Comparison of ENCODE assay signal across 18 mouse cellular contexts in the genomic region with DNA sequence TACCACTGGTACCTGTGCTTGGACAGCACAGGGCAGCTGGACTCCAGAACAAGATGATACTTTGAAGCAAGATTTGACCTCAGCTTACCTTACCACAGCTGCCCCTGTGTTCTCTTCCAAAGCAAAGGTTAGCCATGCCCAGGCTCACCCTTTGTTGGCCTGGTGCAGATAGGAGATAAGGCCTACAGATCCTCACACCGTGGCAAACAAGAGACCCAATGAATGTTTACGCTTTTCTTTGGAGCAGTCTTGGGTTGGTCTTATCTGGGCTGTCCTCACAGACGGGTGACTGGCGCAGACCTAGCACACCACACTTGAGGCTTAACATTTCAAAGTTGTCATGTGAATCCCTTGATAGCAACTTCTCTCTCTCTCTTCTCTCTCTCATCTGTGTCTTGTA. TPM values are rescaled to one million over a fixed set of nuclear protein-coding genes. Genes with fewer than 3 reads are reported as not detected.
DNase-seq lines count a peak whose midpoint lies in the region; ATAC-seq lines count a peak whose summit lies in the region.
"Had no signal": no experiment of that assay in that cellular context is flagged by ENCODE, and none has a peak within 500 bp of the region (broad histone marks: within the 10 kb centered on the region; RNA-seq: fewer than 3 reads in every experiment).

No protein-coding gene starts in this region.

- no peak overlapping the region; the same call in 1 of the 2 replicates for H3K4me2 ChIP-seq in heart, embryonic 12.5 days
- no peak overlapping the region for H3K4me2 ChIP-seq in liver, embryonic 13.5 days
- no peak overlapping the region for H3K4me2 ChIP-seq in stomach, embryonic 14.5 days (replicated peaks; ENCODE audit: low read depth, low read length)
- H3K4me2 ChIP-seq: limb, embryonic 15.5 days; midbrain, embryonic 13.5 days; neural tube, embryonic 15.5 days had no signal

- peak; percentile 92 for ATAC-seq in heart, embryonic 12.5 days (ENCODE audit: insufficient number of reproducible peaks, low FRiP score)
- peak; percentile 77 for ATAC-seq in erythroblast, adult 5-6 weeks (replicated peaks; ENCODE audit: low FRiP score, poor library complexity, severe bottlenecking)
- ATAC-seq in liver, embryonic 13.5 days (ENCODE audit: low read depth) = peak; percentile 90
- peak; percentile 46; the same call in 1 of the 2 replicates for ATAC-seq in stomach, embryonic 14.5 days (ENCODE audit: insufficient number of reproducible peaks, insufficient read depth, low FRiP score, low read depth)
- ATAC-seq: forebrain, embryonic 14.5 days; midbrain, embryonic 13.5 days had no signal

- H3K4me3 ChIP-seq in heart, embryonic 12.5 days = no peak overlapping the region
- no peak overlapping the region for H3K4me3 ChIP-seq in liver, embryonic 13.5 days (replicated peaks)
- no peak overlapping the region for H3K4me3 ChIP-seq in stomach, embryonic 14.5 days (ENCODE audit: low read depth, low read length)
- H3K4me3 ChIP-seq: limb, embryonic 15.5 days; midbrain, embryonic 13.5 days; myocyte; neural tube, embryonic 15.5 days had no signal

- 22% methylated on average over 4 of the region's 4 CpGs for WGBS in heart, embryonic 12.5 days
- WGBS in liver, embryonic 13.5 days (ENCODE audit: insufficient replicate concordance) = 7% methylated on average over 4 of the region's 4 CpGs
- WGBS in stomach, embryonic 14.5 days = 68% methylated on average over 4 of the region's 4 CpGs

- no peaks in the 10 kb centered on the region for H3K36me3 ChIP-seq in heart, embryonic 12.5 days
- no peaks in the 10 kb centered on the region for H3K36me3 ChIP-seq in liver, embryonic 13.5 days
- H3K36me3 ChIP-seq in stomach, embryonic 14.5 days (ENCODE audit: control insufficient read depth, insufficient read depth, low read length) = no peaks in the 10 kb centered on the region
- H3K36me3 ChIP-seq: limb, embryonic 15.5 days; midbrain, embryonic 13.5 days; neural tube, embryonic 15.5 days had no signal

- H3K27me3 ChIP-seq in heart, embryonic 12.5 days (replicated peaks) = no peaks in the 10 kb centered on the region
- H3K27me3 ChIP-seq in liver, embryonic 13.5 days = peaks cover 23% of the 10 kb centered on the region
- no peaks in the 10 kb centered on the region for H3K27me3 ChIP-seq in stomach, embryonic 14.5 days (ENCODE audit: control insufficient read depth, insufficient read depth, low read length)
- H3K27me3 ChIP-seq: limb, embryonic 15.5 days; midbrain, embryonic 13.5 days; neural tube, embryonic 15.5 days had no signal

- H3K9me3 ChIP-seq in heart, embryonic 12.5 days (replicated peaks) = no peaks in the 10 kb centered on the region
- H3K9me3 ChIP-seq in liver, embryonic 13.5 days (replicated peaks) = no peaks in the 10 kb centered on the region
- no peaks in the 10 kb centered on the region for H3K9me3 ChIP-seq in stomach, embryonic 14.5 days (ENCODE audit: control insufficient read depth, low read depth, low read length)
- H3K9me3 ChIP-seq: limb, embryonic 15.5 days; midbrain, embryonic 13.5 days; neural tube, embryonic 15.5 days had no signal

- peaks cover 47% of the 10 kb centered on the region for H3K4me1 ChIP-seq in heart, embryonic 12.5 days (replicated peaks)
- peaks cover 58% of the 10 kb centered on the region for H3K4me1 ChIP-seq in liver, embryonic 13.5 days (replicated peaks)
- no peaks in the 10 kb centered on the region for H3K4me1 ChIP-seq in stomach, embryonic 14.5 days (ENCODE audit: control insufficient read depth, insufficient read depth, low read length)
- H3K4me1 ChIP-seq: midbrain, embryonic 13.5 days had no signal

- H3K9ac ChIP-seq in heart, embryonic 12.5 days = no peak overlapping the region
- H3K9ac ChIP-seq in liver, embryonic 13.5 days = peak overlapping the region; percentile 39; the same call in 1 of the 2 replicates
- H3K9ac ChIP-seq in stomach, embryonic 14.5 days (replicated peaks; ENCODE audit: low read depth, low read length) = no peak overlapping the region
- H3K9ac ChIP-seq: limb, embryonic 15.5 days; midbrain, embryonic 13.5 days; neural tube, embryonic 15.5 days had no signal

- no peak overlapping the region for H3K27ac ChIP-seq in heart, embryonic 12.5 days (ENCODE audit: poor library complexity, severe bottlenecking)
- peak overlapping the region; percentile 71 for H3K27ac ChIP-seq in liver, embryonic 13.5 days
- no peak overlapping the region for H3K27ac ChIP-seq in stomach, embryonic 14.5 days (ENCODE audit: low read length)
- H3K27ac ChIP-seq: limb, embryonic 15.5 days; midbrain, embryonic 13.5 days; neural tube, embryonic 15.5 days had no signal

- no peak for DNase-seq in heart, adult 9 months (ENCODE audit: low spot score in 2 of 2)
- DNase-seq in liver, embryonic 13.5 days = peak; percentile 61
- DNase-seq in lung, postnatal 36 days = no peak
- no peak for DNase-seq in frontal cortex, postnatal 25 days (ENCODE audit: low spot score in 2 of 2)
- DNase-seq in cerebellum, adult 9-10 months = no peak
- DNase-seq: cerebellum, adult 2 months; embryo, embryonic 11 days; kidney, adult 8-10 months; kidney, postnatal 4 days; lung, postnatal 14 days had no signal

RNA-seq across cellular contexts. Expression of a gene that starts 36.5 kb away (rescaled TPM):
- polyA plus RNA-seq in heart, embryonic 12.5 days (2016; fragmentation: Nextera tagmentation; extraction: Ambion mirVana) = 49.4 and 52.2 TPM in 2 replicates
- 1.7 and 2.1 TPM in 2 replicates for total RNA-seq in erythroblast, adult 5-6 weeks (2015; ENCODE audit: low replicate concordance)
- total RNA-seq in erythroblast, adult 5-6 weeks (2017; ENCODE audit: low replicate concordance) = 1.1 and 1.5 TPM in 2 replicates
- 2.8 and 3.5 TPM in 2 replicates for polyA plus RNA-seq in liver, embryonic 13.5 days (2015; fragmentation: Nextera tagmentation; extraction: Ambion mirVana)
- polyA plus RNA-seq in stomach, embryonic 14.5 days (2014; fragmentation: Nextera tagmentation; extraction: Ambion mirVana) = 34.3 and 37.0 TPM in 2 replicates
